Mouse (Mus musculus): ENCODE results near the gene Chrna1.

The Chrna1 gene

GRCm38 (mm10) chr2:73591246-73591645 lies 11.1 kb upstream of the Chrna1 start:
- WGBS, result 42% methylated on average over 6 of the region's 6 CpGs

- 26% methylated on average over 12 of the region's 12 CpGs for WGBS
These were observed 10.0 kb upstream of the Chrna1 start for GRCm38 (mm10) chr2:73590106-73590505.

GRCm38 (mm10) chr2:73588951-73589350 lies 8.8 kb upstream of the Chrna1 start:
- WGBS, result 68% methylated on average over 2 of the region's 2 CpGs

- WGBS, result 30% methylated on average over 4 of the region's 4 CpGs
These were observed 7.0 kb upstream of the Chrna1 start for GRCm38 (mm10) chr2:73587109-73587506.

- 28% methylated on average over 10 of the region's 10 CpGs for WGBS
These were observed 6.4 kb upstream of the Chrna1 start for GRCm38 (mm10) chr2:73586392-73587108.

GRCm38 (mm10) chr2:73585347-73585831 lies 5.3 kb upstream of the Chrna1 start:
- 6% methylated on average over 12 of the region's 12 CpGs for WGBS

- under 1% methylated on average over 18 of the region's 18 CpGs for WGBS
These were observed 4.7 kb upstream of the Chrna1 start for GRCm38 (mm10) chr2:73584645-73585346.

- WGBS, result 94% methylated on average over 5 of the region's 5 CpGs
These were observed 582 bp upstream of the Chrna1 start for GRCm38 (mm10) chr2:73580720-73581119.

GRCm38 (mm10) chr2:73579168-73579567 lies 970 bp downstream of the Chrna1 start:
- WGBS, result 61% methylated on average over 5 of the region's 5 CpGs

GRCm38 (mm10) chr2:73574418-73574817 lies 5.7 kb downstream of the Chrna1 start:
- WGBS, result 83% methylated on average over 6 of the region's 6 CpGs

- WGBS, result 75% methylated on average over 4 of the region's 4 CpGs
These were observed 6.6 kb downstream of the Chrna1 start for GRCm38 (mm10) chr2:73573556-73573955.

GRCm38 (mm10) chr2:73572539-73573372 lies 7.4 kb downstream of the Chrna1 start:
- 14% methylated on average over 23 of the region's 23 CpGs for WGBS

GRCm38 (mm10) chr2:73571901-73572300 lies 8.2 kb downstream of the Chrna1 start:
- 52% methylated on average over 6 of the region's 6 CpGs for WGBS

- 91% methylated on average over 9 of the region's 9 CpGs for WGBS
These were observed 8.8 kb downstream of the Chrna1 start for GRCm38 (mm10) chr2:73571304-73571703.

GRCm38 (mm10) chr2:73566989-73567605 lies 13.0 kb downstream of the Chrna1 start:
- whole genome bisulfite sequencing, result 10% methylated on average over 8 of the region's 8 CpGs

- WGBS, result 1% methylated on average over 7 of the region's 7 CpGs
These were observed 14.0 kb downstream of the Chrna1 start for GRCm38 (mm10) chr2:73566162-73566561.

- 81% methylated on average over 7 of the region's 7 CpGs for WGBS
These were observed 16.4 kb downstream of the Chrna1 start for GRCm38 (mm10) chr2:73563690-73564089.

- WGBS, result 96% methylated on average over 9 of the region's 9 CpGs
These were observed 17.5 kb downstream of the Chrna1 start for GRCm38 (mm10) chr2:73562656-73563055.

- WGBS, result 5% methylated on average over 8 of the region's 8 CpGs
These were observed 18.5 kb downstream of the Chrna1 start for GRCm38 (mm10) chr2:73561665-73562063.

GRCm38 (mm10) chr2:73560899-73561664 lies 19.1 kb downstream of the Chrna1 start:
- 3% methylated on average over 23 of the region's 23 CpGs for WGBS

GRCm38 (mm10) chr2:73560445-73560844 lies 19.7 kb downstream of the Chrna1 start:
- WGBS, result 60% methylated on average over 7 of the region's 7 CpGs
